Mouse (Mus musculus) forebrain, embryonic 12.5 days (tissue): ENCODE results near the gene Zfp553. TPM values are rescaled to one million over a fixed set of nuclear protein-coding genes. Genes with fewer than 3 reads are reported as not detected.
A peak's percentile ranks its signal among the peaks of the same experiment; 100 is the strongest.

Source experiments
- ATAC-seq: fragments of 200-750 bp; cut with Nextera tagmentation; 2 replicates; pipeline ENCODE4 v1.8.0; 2017; ENCODE audit warnings: moderate TSS enrichment; ENCODE audit not compliant: low FRiP score
- H3K27ac ChIP-seq: fragments of 300-500 bp; sonication (generic); 2 replicates; pipeline ENCODE4 v1.5.1; 2016; ENCODE audit warnings: mild to moderate bottlenecking
- H3K27me3 ChIP-seq: fragments of 300-500 bp; sonication (generic); 2 replicates; pipeline ENCODE4 v1.6.1; 2016; ENCODE audit warnings: mild to moderate bottlenecking
- H3K36me3 ChIP-seq: fragments of 300-500 bp; sonication (generic); replicated peaks from 2 replicates; pipeline ENCODE4 v1.6.1; 2016; ENCODE audit warnings: mild to moderate bottlenecking
- H3K4me1 ChIP-seq: fragments of 300-500 bp; sonication (generic); 2 replicates; pipeline ENCODE4 v1.6.1; 2016
- H3K4me2 ChIP-seq: fragments of 300-500 bp; sonication (generic); 2 replicates; pipeline ENCODE4 v1.6.1; 2016; ENCODE audit warnings: mild to moderate bottlenecking, moderate library complexity
- H3K4me3 ChIP-seq: fragments of 300-500 bp; sonication (generic); replicated peaks from 2 replicates; pipeline ENCODE4 v1.5.1; 2016; ENCODE audit warnings: mild to moderate bottlenecking
- H3K9ac ChIP-seq: fragments of 300-500 bp; sonication (generic); 2 replicates; pipeline ENCODE4 v1.6.1; 2016; ENCODE audit warnings: mild to moderate bottlenecking
- H3K9me3 ChIP-seq: fragments of 300-500 bp; sonication (generic); 2 replicates; pipeline ENCODE4 v1.6.1; 2016
- WGBS: fragments of 180-500 bp; shearing (Covaris S2); methylation state at CpG from one replicate; pipeline ENCODE4 v1.1.7; 2016; 5-methylcytosine and 5-hydroxymethylcytosine counted together
- polyA plus RNA-seq: library from polyadenylated mRNA; unstranded; fragments of >200 nt; fragmentation: Nextera tagmentation; extraction: Ambion mirVana; gene quantifications from 2 replicates; pipeline ENCODE4 v1.2.1, GENCODE M21; 2016

Zfp553 gene
- polyA plus RNA-seq: 77.6 and 80.2 TPM in 2 replicates

GRCm38 (mm10) chr7:127232622-127233367 lies at the start of gene Zfp553, which contains the start of gene Sept1:
Zfp553 (plus strand) TSS chr7:127233061.
Sept1 (minus strand) TSS chr7:127233130.
- H3K9me3 ChIP-seq: no peaks in the 10 kb centered on the region
- peak within 1 kb of the TSS; percentile 99 for H3K9ac ChIP-seq
- peaks cover 33% of the 10 kb centered on the region for H3K4me1 ChIP-seq
- WGBS: under 1% methylated on average over 63 of the region's 64 CpGs
- peaks cover 56% of the 10 kb centered on the region for H3K36me3 ChIP-seq
- H3K27me3 ChIP-seq: no peaks in the 10 kb centered on the region
- peak within 1 kb of the TSS; percentile 97 for H3K4me3 ChIP-seq
- peak within 1 kb of the TSS; percentile 100 for H3K27ac ChIP-seq
- peak within 1 kb of the TSS; percentile 86 for H3K4me2 ChIP-seq
- peak; percentile 94 for ATAC-seq

- Histone ChIP-seq H3K9ac (no peak overlapping the region), H3K4me3 (no peak overlapping the region), H3K27ac (no peak overlapping the region), H3K4me1 (no peaks in the 10 kb centered on the region), H3K36me3 (no peaks in the 10 kb centered on the region), H3K27me3 (no peaks in the 10 kb centered on the region), H3K9me3 (no peaks in the 10 kb centered on the region), H3K4me2 (no peak overlapping the region)
- ATAC-seq: no peak
- 81% methylated on average over 8 of the region's 8 CpGs for WGBS
These were observed 49.5 kb upstream of the Zfp553 start for GRCm38 (mm10) chr7:127183345-127183744.

- H3K4me3 ChIP-seq: no peak overlapping the region
- no peak overlapping the region for H3K4me2 ChIP-seq
- no peak for ATAC-seq
- H3K36me3 ChIP-seq: no peaks in the 10 kb centered on the region
- no peaks in the 10 kb centered on the region for H3K27me3 ChIP-seq
- WGBS: 77% methylated on average over 6 of the region's 6 CpGs
- H3K9ac ChIP-seq: no peak overlapping the region
- no peak overlapping the region for H3K27ac ChIP-seq
- H3K9me3 ChIP-seq: no peaks in the 10 kb centered on the region
- no peaks in the 10 kb centered on the region for H3K4me1 ChIP-seq
These were observed 49.0 kb upstream of the Zfp553 start for GRCm38 (mm10) chr7:127183828-127184227.

- ATAC-seq: no peak
- Histone ChIP-seq H3K9me3 (no peaks in the 10 kb centered on the region), H3K27me3 (no peaks in the 10 kb centered on the region), H3K27ac (no peak overlapping the region), H3K4me2 (no peak overlapping the region), H3K36me3 (no peaks in the 10 kb centered on the region), H3K9ac (no peak overlapping the region), H3K4me3 (no peak overlapping the region), H3K4me1 (no peaks in the 10 kb centered on the region)
- WGBS: 63% methylated on average over 1 of the region's 1 CpGs
These were observed 48.1 kb upstream of the Zfp553 start for GRCm38 (mm10) chr7:127184720-127185119.

- 69% methylated on average over 3 of the region's 3 CpGs for WGBS
- Histone ChIP-seq H3K9me3 (no peaks in the 10 kb centered on the region), H3K36me3 (no peaks in the 10 kb centered on the region), H3K4me3 (no peak overlapping the region), H3K27ac (no peak overlapping the region), H3K9ac (no peak overlapping the region), H3K27me3 (no peaks in the 10 kb centered on the region), H3K4me1 (no peaks in the 10 kb centered on the region), H3K4me2 (no peak overlapping the region)
- no peak for ATAC-seq
These were observed 47.3 kb upstream of the Zfp553 start for GRCm38 (mm10) chr7:127185601-127186000.

GRCm38 (mm10) chr7:127187351-127187750 lies 45.5 kb upstream of the Zfp553 start:
- H3K4me2 ChIP-seq: no peak overlapping the region
- peaks cover 16% of the 10 kb centered on the region for H3K36me3 ChIP-seq
- H3K9me3 ChIP-seq: no peaks in the 10 kb centered on the region
- no peak overlapping the region for H3K9ac ChIP-seq
- H3K27ac ChIP-seq: no peak overlapping the region
- no peak for ATAC-seq
- 74% methylated on average over 10 of the region's 10 CpGs for WGBS
- no peaks in the 10 kb centered on the region for H3K4me1 ChIP-seq
- H3K4me3 ChIP-seq: no peak overlapping the region
- no peaks in the 10 kb centered on the region for H3K27me3 ChIP-seq

GRCm38 (mm10) chr7:127188305-127189276 lies 44.3 kb upstream of the Zfp553 start:
- Histone ChIP-seq H3K27ac (no peak overlapping the region), H3K36me3 (peaks cover 28% of the 10 kb centered on the region), H3K4me1 (no peaks in the 10 kb centered on the region), H3K4me3 (no peak overlapping the region), H3K9ac (no peak overlapping the region), H3K27me3 (no peaks in the 10 kb centered on the region), H3K9me3 (no peaks in the 10 kb centered on the region), H3K4me2 (no peak overlapping the region)
- no peak for ATAC-seq
- 89% methylated on average over 17 of the region's 17 CpGs for WGBS

- 83% methylated on average over 6 of the region's 6 CpGs for WGBS
- peaks cover 41% of the 10 kb centered on the region for H3K36me3 ChIP-seq
- no peak for ATAC-seq
These were observed 42.2 kb upstream of the Zfp553 start for GRCm38 (mm10) chr7:127190672-127191071.

GRCm38 (mm10) chr7:127192989-127193388 lies 39.9 kb upstream of the Zfp553 start:
- Histone ChIP-seq H3K27me3 (no peaks in the 10 kb centered on the region), H3K9ac (no peak overlapping the region), H3K4me1 (peaks cover 22% of the 10 kb centered on the region), H3K36me3 (peaks cover 53% of the 10 kb centered on the region), H3K9me3 (no peaks in the 10 kb centered on the region), H3K4me2 (no peak overlapping the region), H3K27ac (no peak overlapping the region), H3K4me3 (no peak overlapping the region)
- 90% methylated on average over 5 of the region's 5 CpGs for WGBS
- no peak for ATAC-seq

More at GRCm38 (mm10) chr7:127190672-127191071, 42.2 kb upstream of the Zfp553 start:
- Histone ChIP-seq H3K4me3 (no peak overlapping the region), H3K4me2 (no peak overlapping the region), H3K4me1 (peaks cover 14% of the 10 kb centered on the region), H3K27me3 (no peaks in the 10 kb centered on the region), H3K27ac (no peak overlapping the region), H3K9me3 (no peaks in the 10 kb centered on the region), H3K9ac (no peak overlapping the region)

- WGBS: 96% methylated on average over 17 of the region's 17 CpGs
- Histone ChIP-seq H3K4me2 (peak overlapping the region; percentile 87), H3K9me3 (no peaks in the 10 kb centered on the region), H3K4me3 (peak overlapping the region; percentile 76), H3K27me3 (no peaks in the 10 kb centered on the region), H3K36me3 (peaks cover 64% of the 10 kb centered on the region), H3K27ac (no peak overlapping the region), H3K9ac (0 out of 2 replicates have a peak overlapping the region, but pooled peaks have one; percentile 83), H3K4me1 (peaks cover 22% of the 10 kb centered on the region)
- ATAC-seq: no peak
These were observed 38.7 kb upstream of the Zfp553 start for GRCm38 (mm10) chr7:127194011-127194632.

GRCm38 (mm10) chr7:127194633-127195029 lies 38.2 kb upstream of the Zfp553 start:
- ATAC-seq: no peak
- peak overlapping the region; percentile 89; the same call in 1 of the 2 replicates for H3K27ac ChIP-seq
- H3K9me3 ChIP-seq: no peaks in the 10 kb centered on the region
- WGBS: 83% methylated on average over 7 of the region's 7 CpGs
- peaks cover 69% of the 10 kb centered on the region for H3K36me3 ChIP-seq
- peak overlapping the region; percentile 76 for H3K4me3 ChIP-seq
- H3K4me1 ChIP-seq: peaks cover 22% of the 10 kb centered on the region
- H3K27me3 ChIP-seq: no peaks in the 10 kb centered on the region
- H3K4me2 ChIP-seq: peak overlapping the region; percentile 87
- H3K9ac ChIP-seq: peak overlapping the region; percentile 83
